Mouse (Mus musculus) stomach, postnatal 0 days (tissue): ENCODE results near the gene Strc.

ENCODE experiments used
- CTCF ChIP-seq: IDR thresholded peaks from 2 replicates; pipeline ENCODE4 v1.5.1; 2016; ENCODE audit warnings: antibody characterized with exemption, low read depth, mild to moderate bottlenecking, moderate library complexity
- EP300 ChIP-seq: optimal IDR thresholded peaks from 2 replicates; pipeline ENCODE3; 2016; ENCODE audit warnings: antibody characterized with exemption

DNA sequence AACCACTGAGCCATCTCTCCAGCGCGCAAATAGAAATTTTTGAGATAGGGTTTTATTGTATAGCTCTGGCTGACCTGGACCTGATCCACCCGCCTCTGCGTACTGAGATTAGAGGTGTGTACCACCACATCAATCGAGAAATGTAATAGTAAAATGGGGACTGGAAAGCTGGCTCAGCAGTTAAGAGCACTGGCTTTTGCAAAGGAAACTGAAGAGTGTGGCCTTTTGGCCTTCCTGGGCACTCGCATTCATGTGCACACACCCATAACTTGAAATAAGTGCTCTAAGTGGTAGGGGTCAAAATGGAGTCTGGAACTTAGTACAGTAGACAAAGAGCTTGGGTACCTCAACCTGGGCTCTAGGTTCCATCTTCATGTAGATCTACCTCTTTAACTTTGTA lies 29.4 kb upstream of the Strc start:
- TF ChIP-seq CTCF (no peak), EP300 (no peak)
